Mouse (Mus musculus): ENCODE data around the gene Slc15a2. TPM values are rescaled to one million over a fixed set of nuclear protein-coding genes. Genes with fewer than 3 reads are reported as not detected.

Gene Slc15a2
- total and polyA plus RNA-seq, 2 experiments from 2014 or later = 0.71 to 1.5 TPM

GRCm38 (mm10) chr16:36820747-36821146 lies 36.0 kb upstream of the Slc15a2 start:
- no peak overlapping the region for H3K27ac ChIP-seq (ENCODE audit: low read depth)
- no peaks in the 10 kb centered on the region for H3K9me3 ChIP-seq (replicated peaks; ENCODE audit: control insufficient read depth, low read length)
- ATAC-seq (ENCODE audit: insufficient read depth, low read depth) (no peak), DNase-seq (ENCODE audit: low spot score) (no peak)
- no peaks in the 10 kb centered on the region for H3K27me3 ChIP-seq (ENCODE audit: control insufficient read depth, insufficient read depth, low read length)
- no peak overlapping the region for H3K4me2 ChIP-seq (ENCODE audit: low read depth, low read length)
- no peaks in the 10 kb centered on the region for H3K36me3 ChIP-seq (replicated peaks; ENCODE audit: control insufficient read depth, insufficient read depth, low read length)
- 52% methylated on average over 3 of the region's 3 CpGs for WGBS
- H3K4me3 ChIP-seq (ENCODE audit: low read depth, low read length) = no peak overlapping the region
- H3K9ac ChIP-seq (replicated peaks; ENCODE audit: low read depth, low read length) = no peak overlapping the region
- no peaks in the 10 kb centered on the region; the same call in 1 of the 2 replicates for H3K4me1 ChIP-seq (ENCODE audit: control insufficient read depth, insufficient read depth)
- TF ChIP-seq CTCF (IDR thresholded peaks at IDR 0.05; ENCODE audit: low read depth) (no peak), EP300 (IDR thresholded peaks at IDR 0.05; ENCODE audit: low read depth) (no peak)

GRCm38 (mm10) chr16:36820016-36820415 lies 35.3 kb upstream of the Slc15a2 start:
- Histone ChIP-seq H3K36me3 (replicated peaks; ENCODE audit: control insufficient read depth, insufficient read depth, low read length) (no peaks in the 10 kb centered on the region), H3K4me2 (ENCODE audit: low read depth, low read length) (no peak overlapping the region), H3K27me3 (ENCODE audit: control insufficient read depth, insufficient read depth, low read length) (no peaks in the 10 kb centered on the region), H3K4me1 (ENCODE audit: control insufficient read depth, insufficient read depth) (no peaks in the 10 kb centered on the region; the same call in 1 of the 2 replicates), H3K27ac (ENCODE audit: low read depth) (no peak overlapping the region), H3K9ac (replicated peaks; ENCODE audit: low read depth, low read length) (no peak overlapping the region), H3K9me3 (replicated peaks; ENCODE audit: control insufficient read depth, low read length) (no peaks in the 10 kb centered on the region), H3K4me3 (ENCODE audit: low read depth, low read length) (no peak overlapping the region)
- TF ChIP-seq EP300 (IDR thresholded peaks at IDR 0.05; ENCODE audit: low read depth) = no peak
- DNase-seq (ENCODE audit: low spot score) (no peak), ATAC-seq (ENCODE audit: insufficient read depth, low read depth) (no peak)
- WGBS = 59% methylated on average over 6 of the region's 6 CpGs

GRCm38 (mm10) chr16:36817321-36817926 lies 32.7 kb upstream of the Slc15a2 start:
- ATAC-seq (ENCODE audit: insufficient read depth, low read depth) = peak; percentile 86
- no peak for TF ChIP-seq EP300 (IDR thresholded peaks at IDR 0.05; ENCODE audit: low read depth)
- peak; percentile 80 for TF ChIP-seq CTCF (IDR thresholded peaks at IDR 0.05; ENCODE audit: low read depth)
- DNase-seq (ENCODE audit: low spot score) = peak; percentile 83
- Histone ChIP-seq H3K9ac (replicated peaks; ENCODE audit: low read depth, low read length) (no peak overlapping the region), H3K36me3 (replicated peaks; ENCODE audit: control insufficient read depth, insufficient read depth, low read length) (no peaks in the 10 kb centered on the region), H3K27me3 (ENCODE audit: control insufficient read depth, insufficient read depth, low read length) (no peaks in the 10 kb centered on the region), H3K4me2 (ENCODE audit: low read depth, low read length) (no peak overlapping the region), H3K27ac (ENCODE audit: low read depth) (no peak overlapping the region), H3K4me3 (ENCODE audit: low read depth, low read length) (no peak overlapping the region), H3K9me3 (replicated peaks; ENCODE audit: control insufficient read depth, low read length) (no peaks in the 10 kb centered on the region), H3K4me1 (ENCODE audit: control insufficient read depth, insufficient read depth) (no peaks in the 10 kb centered on the region; the same call in 1 of the 2 replicates)
- WGBS = 21% methylated on average over 7 of the region's 7 CpGs

GRCm38 (mm10) chr16:36816916-36817315 lies 32.2 kb upstream of the Slc15a2 start:
- Histone ChIP-seq H3K36me3 (replicated peaks; ENCODE audit: control insufficient read depth, insufficient read depth, low read length) (no peaks in the 10 kb centered on the region), H3K4me2 (ENCODE audit: low read depth, low read length) (no peak overlapping the region), H3K9me3 (replicated peaks; ENCODE audit: control insufficient read depth, low read length) (no peaks in the 10 kb centered on the region), H3K9ac (replicated peaks; ENCODE audit: low read depth, low read length) (no peak overlapping the region), H3K27ac (ENCODE audit: low read depth) (no peak overlapping the region), H3K27me3 (ENCODE audit: control insufficient read depth, insufficient read depth, low read length) (no peaks in the 10 kb centered on the region), H3K4me1 (ENCODE audit: control insufficient read depth, insufficient read depth) (no peaks in the 10 kb centered on the region; the same call in 1 of the 2 replicates), H3K4me3 (ENCODE audit: low read depth, low read length) (no peak overlapping the region)
- TF ChIP-seq CTCF (IDR thresholded peaks at IDR 0.05; ENCODE audit: low read depth) (no peak), EP300 (IDR thresholded peaks at IDR 0.05; ENCODE audit: low read depth) (no peak)
- no peak for ATAC-seq (ENCODE audit: insufficient read depth, low read depth)
- no peak for DNase-seq (ENCODE audit: low spot score)

- no peak for DNase-seq (ENCODE audit: low spot score)
- H3K27ac ChIP-seq (ENCODE audit: low read depth) = no peak overlapping the region
- no peaks in the 10 kb centered on the region for H3K27me3 ChIP-seq (ENCODE audit: control insufficient read depth, insufficient read depth, low read length)
- no peaks in the 10 kb centered on the region for H3K4me1 ChIP-seq (ENCODE audit: control insufficient read depth, insufficient read depth)
- no peak for TF ChIP-seq EP300 (IDR thresholded peaks at IDR 0.05; ENCODE audit: low read depth)
- no peak for TF ChIP-seq CTCF (IDR thresholded peaks at IDR 0.05; ENCODE audit: low read depth)
- no peaks in the 10 kb centered on the region for H3K36me3 ChIP-seq (replicated peaks; ENCODE audit: control insufficient read depth, insufficient read depth, low read length)
- 61% methylated on average over 3 of the region's 3 CpGs for WGBS
- no peak overlapping the region for H3K4me2 ChIP-seq (ENCODE audit: low read depth, low read length)
- no peak overlapping the region for H3K9ac ChIP-seq (replicated peaks; ENCODE audit: low read depth, low read length)
- ATAC-seq (ENCODE audit: insufficient read depth, low read depth) = no peak
- no peak overlapping the region for H3K4me3 ChIP-seq (ENCODE audit: low read depth, low read length)
- no peaks in the 10 kb centered on the region for H3K9me3 ChIP-seq (replicated peaks; ENCODE audit: control insufficient read depth, low read length)
Measured at GRCm38 (mm10) chr16:36813680-36814079, 28.9 kb upstream of the Slc15a2 start.

GRCm38 (mm10) chr16:36808616-36809015 lies 23.9 kb upstream of the Slc15a2 start:
- DNase-seq (ENCODE audit: low spot score) (no peak), ATAC-seq (ENCODE audit: insufficient read depth, low read depth) (no peak)
- 83% methylated on average over 3 of the region's 3 CpGs for WGBS
- TF ChIP-seq CTCF (IDR thresholded peaks at IDR 0.05; ENCODE audit: low read depth) (no peak), EP300 (IDR thresholded peaks at IDR 0.05; ENCODE audit: low read depth) (no peak)
- Histone ChIP-seq H3K27ac (ENCODE audit: low read depth) (no peak overlapping the region), H3K4me3 (ENCODE audit: low read depth, low read length) (no peak overlapping the region), H3K4me1 (ENCODE audit: control insufficient read depth, insufficient read depth) (no peaks in the 10 kb centered on the region), H3K9me3 (replicated peaks; ENCODE audit: control insufficient read depth, low read length) (no peaks in the 10 kb centered on the region), H3K9ac (replicated peaks; ENCODE audit: low read depth, low read length) (no peak overlapping the region), H3K4me2 (ENCODE audit: low read depth, low read length) (no peak overlapping the region), H3K27me3 (ENCODE audit: control insufficient read depth, insufficient read depth, low read length) (no peaks in the 10 kb centered on the region), H3K36me3 (replicated peaks; ENCODE audit: control insufficient read depth, insufficient read depth, low read length) (no peaks in the 10 kb centered on the region)

Measured in heart, postnatal 0 days (tissue).